Mouse (Mus musculus) ES-E14 (cell line): ENCODE measurements at regions not wholly inside any gene's neighbourhood (a gene's known extent, or its start where the extent isn't known, plus 50 kb on each side); places are given as distances from the start of the nearest gene placed in this dataset.

Experiments
- CHD2 ChIP-seq: IDR thresholded peaks from 2 replicates; pipeline ENCODE4 v1.6.1; 2014; ENCODE audit warnings: mild to moderate bottlenecking, low read depth, low read length, inconsistent platforms
- HCFC1 ChIP-seq: IDR thresholded peaks from 2 replicates; pipeline ENCODE4 v1.6.1; 2012; ENCODE audit warnings: low read length, inconsistent platforms, borderline replicate concordance; ENCODE audit not compliant: insufficient read depth

GRCm38 (mm10) chr8:41988216-41988615, 571.3 kb upstream of the Frg1 start:
- TF ChIP-seq HCFC1 (no peak), CHD2 (no peak)
